Mouse (Mus musculus) thymus, adult 2 months (tissue): ENCODE results near the gene Psmc3ip.

Experiments
- CTCF ChIP-seq: fragments of 200-500 bp; IDR thresholded peaks from 2 replicates; pipeline ENCODE4 v1.5.1; 2012; ENCODE audit warnings: mild to moderate bottlenecking, control low read depth, low read length, moderate library complexity, borderline replicate concordance; ENCODE audit not compliant: control insufficient read depth, poor library complexity, insufficient read depth; ENCODE audit errors: extremely low read depth
- POLR2A ChIP-seq: fragments of 200-500 bp; IDR thresholded peaks from 2 replicates; pipeline ENCODE4 v1.6.1; 2012; ENCODE audit warnings: mild to moderate bottlenecking, low read length, control low read depth, moderate library complexity; ENCODE audit not compliant: control insufficient read depth, poor library complexity, insufficient read depth; ENCODE audit errors: extremely low read depth

DNA sequence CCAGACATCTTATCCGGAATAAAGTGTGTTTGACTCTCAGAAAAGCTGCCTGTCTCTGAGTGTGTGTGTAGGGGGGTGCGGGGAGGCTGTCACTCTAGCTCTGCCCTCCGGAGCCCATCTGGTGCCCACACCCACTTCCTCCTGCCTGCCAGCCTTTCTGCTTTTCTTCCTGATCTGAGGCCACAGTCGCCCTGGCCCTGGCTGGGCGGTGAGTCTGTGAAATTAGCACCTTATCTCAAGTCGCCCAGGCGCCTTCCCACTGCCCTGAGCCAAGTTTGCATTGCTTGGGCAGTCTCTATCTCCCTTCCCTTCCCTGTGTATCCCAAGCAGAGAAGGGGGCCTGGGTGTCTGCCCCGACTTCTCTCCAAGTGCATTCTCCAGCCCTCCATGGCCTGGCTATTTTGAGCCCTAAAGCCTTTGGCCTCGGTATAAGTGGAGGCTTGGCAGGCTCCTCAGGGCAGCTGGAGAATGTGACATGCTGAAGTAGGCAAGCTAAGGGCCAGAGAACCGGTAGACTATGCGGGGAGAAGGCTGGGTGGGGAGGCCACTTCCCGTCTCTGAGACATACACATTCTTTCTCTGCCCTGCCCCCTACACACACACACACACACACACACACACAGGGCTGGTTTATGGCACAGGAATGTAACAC is 31.4 kb downstream of the Psmc3ip start:
- TF ChIP-seq CTCF: no peak
- TF ChIP-seq POLR2A: peak; percentile 57; the same call in 1 of the 2 replicates
